Mouse (Mus musculus) adrenal gland, postnatal 10 days (tissue): Measurements from ENCODE around the gene Padi2. TPM values are rescaled to one million over a fixed set of nuclear protein-coding genes. Genes with fewer than 3 reads are reported as not detected.

Source experiments
- DNase-seq: peaks from one replicate; pipeline ENCODE4 v3.0.0; 2021; ENCODE audit warnings: mixed read lengths
- total RNA-seq, 2 experiments: library from RNA; stranded (reverse); gene quantifications; 2 replicates each; pipeline ENCODE4 v1.2.3; 2021

The Padi2 gene
- total RNA-seq, 2 experiments from 2014 or later: 2.4 to 5.5 TPM

- no peak for DNase-seq
Measured at GRCm38 (mm10) chr4:140988706-140989290, 82.7 kb downstream of the Padi2 start.

DNA sequence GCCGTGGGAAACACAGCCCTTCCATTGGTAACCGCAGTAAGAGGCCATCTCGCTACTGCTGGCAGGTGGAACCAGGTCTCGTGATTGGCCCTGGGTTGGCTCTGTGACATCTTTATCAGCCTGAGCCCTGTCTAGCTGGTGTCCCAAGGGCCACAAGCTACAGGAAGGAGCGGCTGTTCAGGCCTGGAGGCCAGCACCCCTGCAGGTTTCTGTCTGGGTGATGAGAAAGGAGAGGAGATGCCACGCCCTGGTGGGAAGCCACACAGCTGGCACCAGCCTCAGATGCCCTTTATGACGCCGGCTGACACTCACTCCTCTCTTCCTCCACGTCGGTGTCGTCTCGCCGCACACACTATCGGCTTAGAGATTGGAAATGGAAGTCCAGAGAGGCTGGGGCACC is 83.3 kb downstream of the Padi2 start:
- DNase-seq: no peak

DNA sequence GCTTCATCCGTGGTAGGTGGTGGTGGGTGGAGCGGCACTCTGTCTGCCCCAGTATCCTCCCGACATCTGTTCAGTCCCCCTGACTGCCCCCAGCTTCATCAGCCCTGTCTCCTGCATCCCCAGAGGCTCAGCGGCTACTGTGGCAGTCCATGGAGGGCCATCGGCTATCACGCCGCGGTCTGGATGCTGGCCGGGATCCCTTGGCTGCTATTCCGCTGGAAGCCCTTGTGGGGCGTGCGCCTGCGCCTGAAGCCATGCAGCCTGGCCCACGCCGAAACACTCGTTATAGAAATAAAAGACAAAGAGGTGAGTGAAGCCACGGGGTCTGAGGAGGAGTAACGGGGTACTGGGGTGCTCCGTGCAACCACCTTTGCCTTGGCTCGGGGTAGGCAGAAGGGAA is 86.1 kb downstream of the Padi2 start:
- no peak for DNase-seq

DNA sequence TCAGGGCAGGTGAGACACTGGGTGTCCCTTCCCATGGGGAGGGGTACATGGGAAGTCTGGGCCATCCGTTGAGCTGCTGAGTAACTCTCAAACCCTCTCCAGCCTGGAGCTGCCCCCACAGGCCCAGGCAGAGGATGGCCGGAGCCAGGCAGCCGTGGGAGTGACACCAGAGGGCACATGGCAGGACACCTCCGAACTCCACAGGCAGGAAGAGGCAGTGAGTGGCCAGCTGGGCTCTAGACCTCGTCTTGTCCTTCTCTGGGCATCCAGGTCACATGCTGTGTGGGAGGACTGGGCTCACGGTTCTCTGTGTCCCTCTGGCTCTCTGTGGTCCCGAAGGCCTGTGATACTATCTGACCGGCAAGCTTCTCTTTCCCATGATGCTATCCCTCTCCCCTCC is 87.7 kb downstream of the Padi2 start:
- DNase-seq: no peak

GRCm38 (mm10) chr4:140995811-140996210 is 89.7 kb downstream of the Padi2 start:
- no peak for DNase-seq

GRCm38 (mm10) chr4:140996812-140997211 is 90.7 kb downstream of the Padi2 start:
- no peak for DNase-seq

Other genes with a start within 250 kb of the Padi2 start
- gene Arhgef10l, start 240.3 kb upstream of the Padi2 start, total RNA-seq: 10 to 100 TPM; 17.5 to 25.7 TPM
- gene Rcc2, start 205.8 kb upstream of the Padi2 start, total RNA-seq: 10 to 100 TPM; 69.2 to 74.3 TPM
- under 1 TPM in 1 of 2 experiments, not detected in 1; 0.55 TPM for gene Padi6, start 163.7 kb upstream of the Padi2 start, total RNA-seq
- 1 to 10 TPM; 1.1 to 1.2 TPM for gene Padi4, start 132.1 kb upstream of the Padi2 start, total RNA-seq
- gene Padi3, start 95.7 kb upstream of the Padi2 start, total RNA-seq: under 1 TPM in 1 of 2 experiments, not detected in 1; 0.24 TPM
- not detected for gene Padi1, start 60.6 kb upstream of the Padi2 start, total RNA-seq
- gene Sdhb, start 54.9 kb downstream of the Padi2 start, total RNA-seq: 100 to 1,000 TPM; 722 to 784 TPM
- gene Atp13a2, start 80.5 kb downstream of the Padi2 start, total RNA-seq: 10 to 100 TPM; 31.9 to 39.9 TPM
- gene Mfap2, start 104.1 kb downstream of the Padi2 start, total RNA-seq: 10 to 100 TPM; 46.9 to 50.7 TPM
- gene Crocc, start 154.2 kb downstream of the Padi2 start, total RNA-seq: 10 to 100 TPM in 1 of 2 experiments, 1 to 10 TPM in 1; 6.7 to 13.2 TPM
- gene Necap2, start 172.0 kb downstream of the Padi2 start, total RNA-seq: 10 to 100 TPM; 54.5 to 57.1 TPM
- gene Spata21, start 182.0 kb downstream of the Padi2 start, total RNA-seq: not detected
- 100 to 1,000 TPM; 111 to 115 TPM for gene Szrd1, start 233.4 kb downstream of the Padi2 start, total RNA-seq
- 10 to 100 TPM; 16.6 to 21.2 TPM for gene Fbxo42, start 241.6 kb downstream of the Padi2 start, total RNA-seq